Mouse (Mus musculus) ovary, adult 2 months (tissue): ENCODE data around the gene Sidt2. TPM values are rescaled to one million over a fixed set of nuclear protein-coding genes. Genes with fewer than 3 reads are reported as not detected.

Experiments
- polyA plus RNA-seq: library from polyadenylated mRNA; depleted of rRNA; stranded (reverse); fragments of >200 nt; gene quantifications from 2 replicates; pipeline ENCODE4 v1.2.3, GENCODE M21; 2012; rRNA removed

Sidt2 gene
- 351 and 658 TPM in 2 replicates for polyA plus RNA-seq

DNA sequence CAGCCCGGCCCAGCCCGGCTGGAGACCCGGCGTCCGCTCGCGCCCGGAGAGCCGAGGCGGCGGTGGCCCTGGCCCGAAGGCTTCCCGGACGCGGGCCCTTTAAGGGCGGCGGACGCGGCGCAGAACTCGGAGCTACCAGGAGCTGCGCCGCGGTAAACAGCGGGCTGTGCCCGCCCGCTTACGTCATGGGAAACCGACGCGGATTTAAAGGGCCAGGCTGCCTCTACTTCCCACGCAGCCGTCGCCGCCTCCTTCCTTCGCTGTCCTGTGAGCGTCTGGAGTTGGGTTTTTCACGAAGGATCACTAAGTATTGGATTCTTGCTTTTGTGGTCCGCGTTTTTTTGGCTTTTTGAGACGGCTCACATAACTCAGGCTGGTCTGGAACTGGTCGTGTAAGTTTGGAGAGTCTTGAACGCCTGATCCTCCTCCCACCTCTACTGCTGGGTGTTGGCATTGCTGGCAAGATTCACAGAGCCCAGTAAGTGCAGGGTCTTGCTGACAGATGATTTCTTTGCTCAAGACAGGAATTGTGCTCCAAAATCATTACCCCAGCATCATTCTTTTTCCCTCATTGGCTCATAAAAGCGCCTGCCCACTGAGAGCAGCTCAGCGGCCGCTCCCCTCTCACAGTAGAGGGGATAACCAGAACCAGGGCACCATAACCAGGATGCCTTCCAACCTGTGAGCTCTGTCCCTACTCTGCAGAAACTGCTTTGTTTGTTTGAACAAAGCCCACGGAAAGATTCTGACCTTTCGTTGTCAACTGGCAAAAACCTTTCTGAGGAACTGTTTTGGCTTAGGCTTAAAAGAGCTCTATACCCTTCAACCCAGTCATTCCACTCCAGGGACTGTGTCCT, at the start of gene Sidt2:
TSS of gene Sidt2 (minus strand) at position 152 of the 857 bp plus-strand sequence.

DNA sequence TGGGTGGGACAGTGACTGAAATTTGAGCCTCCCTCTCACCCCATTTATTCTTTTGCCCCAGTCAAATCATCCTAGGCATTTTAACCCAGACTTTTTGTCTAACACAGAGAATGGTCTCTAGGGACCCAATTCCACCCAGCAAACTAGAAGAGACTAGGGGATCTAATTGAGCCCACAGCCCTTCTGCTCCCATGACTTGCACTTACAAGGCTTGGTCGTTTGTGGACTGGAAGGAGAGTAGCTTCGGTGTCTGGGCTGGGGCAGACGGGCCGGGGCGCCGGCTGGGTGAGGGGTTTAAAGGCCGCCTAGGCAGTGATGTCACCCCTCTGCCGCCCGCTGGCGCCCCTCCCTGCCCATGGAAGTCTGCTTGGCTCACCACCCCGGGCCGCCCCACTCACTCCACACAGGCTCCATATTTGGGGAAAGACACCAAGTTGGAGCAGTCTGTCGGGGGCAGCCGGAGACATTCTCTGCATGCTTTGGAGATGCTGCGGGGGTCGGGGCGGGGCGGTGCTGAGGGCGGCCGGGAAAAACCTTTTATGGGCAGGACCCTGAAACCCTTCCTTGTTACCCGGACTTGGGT, 19.3 kb downstream of the Sidt2 start, which contains the start of gene Tagln:
TSS of gene Tagln (minus strand) at position 431 of the 583 bp plus-strand sequence.

DNA sequence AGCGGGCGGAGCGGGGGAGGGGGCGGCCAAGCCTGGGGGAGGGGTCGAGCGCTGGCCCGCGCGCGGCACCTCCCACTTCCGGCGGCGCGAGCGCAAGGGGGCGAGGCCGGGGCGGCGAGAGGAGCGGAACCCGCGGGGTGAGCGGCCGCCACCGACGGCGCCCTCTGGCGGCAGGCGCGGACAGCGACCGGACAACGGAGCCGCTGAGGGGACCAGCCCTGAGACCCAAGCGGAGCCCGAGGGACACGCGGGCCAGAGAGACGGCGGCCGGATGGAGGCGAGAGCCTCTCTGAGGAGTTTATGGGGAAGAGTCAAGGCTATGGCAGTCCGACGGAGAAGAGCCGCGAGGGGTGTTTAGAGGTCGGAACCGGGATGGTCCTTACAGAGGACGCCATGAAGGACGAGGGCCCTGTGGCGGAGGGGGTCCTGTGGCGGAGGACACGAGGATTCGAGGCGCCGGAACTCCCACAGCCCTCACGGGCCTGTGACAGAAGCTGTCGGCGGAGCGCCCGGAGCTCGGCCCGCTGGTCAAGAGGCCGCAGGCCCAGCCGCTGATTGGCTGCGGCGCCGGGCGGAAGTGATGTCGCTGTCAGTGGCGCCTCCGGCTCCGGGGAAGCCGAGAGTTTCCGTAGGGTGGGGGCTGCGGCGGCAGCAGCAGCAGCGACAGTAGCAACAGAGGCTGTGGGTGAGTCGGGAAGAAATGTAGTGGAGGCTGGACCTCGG, 48.5 kb downstream of the Sidt2 start, which contains the start of the genes Pcsk7 and Rnf214:
TSS of gene Pcsk7 (plus strand) at position 143 of the 723 bp plus-strand sequence.
TSS of gene Rnf214 (minus strand) at position 557 of the 723 bp plus-strand sequence.

Other genes starting within 250 kb of the Sidt2 start
- gene Cep164, start 126.6 kb downstream of the Sidt2 start, polyA plus RNA-seq, result 24.4 and 34.7 TPM in 2 replicates
- gene Bace1, start 116.7 kb downstream of the Sidt2 start, polyA plus RNA-seq, result 50.4 and 52.0 TPM in 2 replicates
- gene Pcsk7, start 48.8 kb downstream of the Sidt2 start, polyA plus RNA-seq, result 41.8 and 51.6 TPM in 2 replicates
- gene Rnf214, start 48.3 kb downstream of the Sidt2 start, polyA plus RNA-seq, result 13.9 and 20.5 TPM in 2 replicates
- gene Tagln, start 19.2 kb downstream of the Sidt2 start, polyA plus RNA-seq, result 1,066 and 1,151 TPM in 2 replicates
- gene Pafah1b2, start 57.4 kb upstream of the Sidt2 start, polyA plus RNA-seq, result 25.8 and 78.4 TPM in 2 replicates
- gene Sik3, start 57.6 kb upstream of the Sidt2 start, polyA plus RNA-seq, result 19.1 and 27.3 TPM in 2 replicates